Mouse (Mus musculus): ENCODE measurements around the gene Otud7b. TPM values are rescaled to one million over a fixed set of nuclear protein-coding genes. Genes with fewer than 3 reads are reported as not detected.

Otud7b gene
- polyA plus RNA-seq, 1 experiment from 2014 or later, result 13.9 TPM

- Histone ChIP-seq H3K9me3 (ENCODE audit: control insufficient read depth, low read depth, low read length) (no peaks in the 10 kb centered on the region), H3K4me2 (replicated peaks; ENCODE audit: low read depth, low read length) (no peak overlapping the region), H3K4me1 (ENCODE audit: control insufficient read depth, insufficient read depth, low read length) (no peaks in the 10 kb centered on the region), H3K27ac (ENCODE audit: low read length) (no peak overlapping the region), H3K36me3 (ENCODE audit: control insufficient read depth, insufficient read depth, low read length) (no peaks in the 10 kb centered on the region), H3K27me3 (ENCODE audit: control insufficient read depth, insufficient read depth, low read length) (no peaks in the 10 kb centered on the region), H3K9ac (replicated peaks; ENCODE audit: low read depth, low read length) (no peak overlapping the region), H3K4me3 (ENCODE audit: low read depth, low read length) (no peak overlapping the region)
- no peak for ATAC-seq (ENCODE audit: insufficient number of reproducible peaks, insufficient read depth, low FRiP score, low read depth)
- 72% methylated on average over 1 of the region's 1 CpGs for WGBS
Measured at GRCm38 (mm10) chr3:96081006-96081405, 23.3 kb upstream of the Otud7b start.

GRCm38 (mm10) chr3:96081650-96082049 is 22.7 kb upstream of the Otud7b start:
- Histone ChIP-seq H3K4me3 (ENCODE audit: low read depth, low read length) (no peak overlapping the region), H3K4me1 (ENCODE audit: control insufficient read depth, insufficient read depth, low read length) (no peaks in the 10 kb centered on the region), H3K36me3 (ENCODE audit: control insufficient read depth, insufficient read depth, low read length) (no peaks in the 10 kb centered on the region), H3K4me2 (replicated peaks; ENCODE audit: low read depth, low read length) (no peak overlapping the region), H3K9me3 (ENCODE audit: control insufficient read depth, low read depth, low read length) (no peaks in the 10 kb centered on the region), H3K9ac (replicated peaks; ENCODE audit: low read depth, low read length) (no peak overlapping the region), H3K27ac (ENCODE audit: low read length) (no peak overlapping the region), H3K27me3 (ENCODE audit: control insufficient read depth, insufficient read depth, low read length) (no peaks in the 10 kb centered on the region)
- no peak for ATAC-seq (ENCODE audit: insufficient number of reproducible peaks, insufficient read depth, low FRiP score, low read depth)
- 91% methylated on average over 4 of the region's 4 CpGs for WGBS

GRCm38 (mm10) chr3:96082100-96082499 is 22.2 kb upstream of the Otud7b start:
- ATAC-seq (ENCODE audit: insufficient number of reproducible peaks, insufficient read depth, low FRiP score, low read depth), result no peak
- Histone ChIP-seq H3K27ac (ENCODE audit: low read length) (no peak overlapping the region), H3K9me3 (ENCODE audit: control insufficient read depth, low read depth, low read length) (no peaks in the 10 kb centered on the region), H3K4me1 (ENCODE audit: control insufficient read depth, insufficient read depth, low read length) (no peaks in the 10 kb centered on the region), H3K9ac (replicated peaks; ENCODE audit: low read depth, low read length) (no peak overlapping the region), H3K36me3 (ENCODE audit: control insufficient read depth, insufficient read depth, low read length) (no peaks in the 10 kb centered on the region), H3K4me2 (replicated peaks; ENCODE audit: low read depth, low read length) (no peak overlapping the region), H3K27me3 (ENCODE audit: control insufficient read depth, insufficient read depth, low read length) (no peaks in the 10 kb centered on the region), H3K4me3 (ENCODE audit: low read depth, low read length) (no peak overlapping the region)
- 70% methylated on average over 2 of the region's 2 CpGs for WGBS

DNA sequence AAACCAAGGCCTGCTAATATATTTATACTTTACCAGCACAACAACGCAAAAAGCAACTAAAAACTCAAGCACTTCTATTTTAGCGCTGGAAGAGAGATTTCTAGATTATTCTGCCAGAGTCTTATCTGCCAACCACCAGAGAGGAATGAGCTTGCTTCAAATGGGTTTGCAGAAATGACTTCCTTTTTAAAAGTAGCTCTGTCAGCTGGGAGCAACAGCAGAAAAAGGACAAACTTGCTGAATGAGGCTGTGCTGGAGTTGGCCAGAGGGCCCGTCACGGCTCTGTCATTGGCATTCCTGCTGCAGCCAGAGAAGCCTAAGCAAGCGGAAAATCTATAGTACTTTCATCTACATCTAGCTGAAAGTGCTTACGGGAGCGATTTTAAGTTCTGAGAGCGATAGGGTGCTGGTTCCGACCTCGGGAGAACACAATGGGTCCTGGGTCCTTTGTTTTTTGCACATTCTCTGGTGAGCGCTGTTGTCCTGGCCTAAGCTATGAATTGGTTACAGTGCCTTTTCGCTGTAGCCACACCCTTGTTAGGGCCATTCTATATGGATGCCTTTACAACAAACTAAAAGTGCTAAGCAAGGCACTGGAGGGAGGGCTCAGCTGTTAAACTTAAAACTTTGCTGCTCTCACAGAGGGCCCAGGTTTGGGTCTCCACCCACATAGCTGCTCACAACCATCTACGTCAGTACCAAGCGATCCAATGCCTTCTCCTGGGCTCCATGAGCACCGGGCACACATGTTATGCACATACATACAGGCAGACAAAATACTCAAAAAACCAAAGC is 21.4 kb upstream of the Otud7b start:
- ATAC-seq (ENCODE audit: insufficient number of reproducible peaks, insufficient read depth, low FRiP score, low read depth), result no peak
- H3K9me3 ChIP-seq (ENCODE audit: control insufficient read depth, low read depth, low read length), result no peaks in the 10 kb centered on the region
- H3K36me3 ChIP-seq (ENCODE audit: control insufficient read depth, insufficient read depth, low read length), result no peaks in the 10 kb centered on the region
- 75% methylated on average over 15 of the region's 15 CpGs for WGBS
- H3K9ac ChIP-seq (replicated peaks; ENCODE audit: low read depth, low read length), result no peak overlapping the region
- H3K27ac ChIP-seq (ENCODE audit: low read length), result no peak overlapping the region
- no peaks in the 10 kb centered on the region for H3K4me1 ChIP-seq (ENCODE audit: control insufficient read depth, insufficient read depth, low read length)
- no peak overlapping the region for H3K4me3 ChIP-seq (ENCODE audit: low read depth, low read length)
- no peak overlapping the region for H3K4me2 ChIP-seq (replicated peaks; ENCODE audit: low read depth, low read length)
- no peaks in the 10 kb centered on the region for H3K27me3 ChIP-seq (ENCODE audit: control insufficient read depth, insufficient read depth, low read length)

DNA sequence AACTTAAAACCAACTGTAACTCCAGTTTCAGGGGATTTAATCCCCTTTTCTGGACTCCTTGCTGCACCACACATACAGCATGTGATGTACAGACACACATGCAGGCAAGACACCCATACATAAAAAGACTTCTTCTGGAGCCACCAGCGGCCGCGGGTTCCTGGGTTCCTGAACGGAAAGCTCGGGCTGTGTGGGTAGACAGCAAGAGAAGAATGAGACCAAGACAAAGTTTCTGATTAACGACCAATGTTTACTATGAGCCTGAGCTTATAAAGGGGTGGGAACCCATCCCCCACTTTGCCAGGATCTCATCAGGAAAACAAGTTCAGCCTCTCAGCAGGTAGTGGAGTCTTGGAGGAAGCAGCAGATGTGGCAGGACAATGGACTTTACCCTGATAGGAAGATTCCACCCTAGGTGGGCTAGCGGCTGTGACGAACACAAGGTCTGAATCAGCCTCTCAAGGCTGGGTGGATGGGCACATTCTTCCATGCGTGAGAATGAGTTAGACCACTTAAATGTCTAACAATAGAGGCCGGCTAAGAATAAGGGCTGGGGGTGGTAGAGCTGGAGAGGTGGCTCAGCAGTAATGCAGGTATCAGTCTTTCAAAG is 20.1 kb upstream of the Otud7b start:
- ATAC-seq (ENCODE audit: insufficient number of reproducible peaks, insufficient read depth, low FRiP score, low read depth), result no peak
- Histone ChIP-seq H3K9ac (replicated peaks; ENCODE audit: low read depth, low read length) (no peak overlapping the region), H3K4me3 (ENCODE audit: low read depth, low read length) (no peak overlapping the region), H3K27ac (ENCODE audit: low read length) (no peak overlapping the region), H3K4me1 (ENCODE audit: control insufficient read depth, insufficient read depth, low read length) (no peaks in the 10 kb centered on the region), H3K36me3 (ENCODE audit: control insufficient read depth, insufficient read depth, low read length) (no peaks in the 10 kb centered on the region), H3K4me2 (replicated peaks; ENCODE audit: low read depth, low read length) (no peak overlapping the region), H3K9me3 (ENCODE audit: control insufficient read depth, low read depth, low read length) (no peaks in the 10 kb centered on the region), H3K27me3 (ENCODE audit: control insufficient read depth, insufficient read depth, low read length) (no peaks in the 10 kb centered on the region)
- WGBS, result 76% methylated on average over 10 of the region's 10 CpGs

- no peaks in the 10 kb centered on the region for H3K36me3 ChIP-seq (ENCODE audit: control insufficient read depth, insufficient read depth, low read length)
- WGBS, result 60% methylated on average over 2 of the region's 2 CpGs
- H3K27me3 ChIP-seq (ENCODE audit: control insufficient read depth, insufficient read depth, low read length), result no peaks in the 10 kb centered on the region
- no peak for ATAC-seq (ENCODE audit: insufficient number of reproducible peaks, insufficient read depth, low FRiP score, low read depth)
- no peak overlapping the region for H3K9ac ChIP-seq (replicated peaks; ENCODE audit: low read depth, low read length)
- no peaks in the 10 kb centered on the region for H3K9me3 ChIP-seq (ENCODE audit: control insufficient read depth, low read depth, low read length)
- H3K27ac ChIP-seq (ENCODE audit: low read length), result no peak overlapping the region
- no peaks in the 10 kb centered on the region for H3K4me1 ChIP-seq (ENCODE audit: control insufficient read depth, insufficient read depth, low read length)
- no peak overlapping the region for H3K4me3 ChIP-seq (ENCODE audit: low read depth, low read length)
- no peak overlapping the region for H3K4me2 ChIP-seq (replicated peaks; ENCODE audit: low read depth, low read length)
Measured at GRCm38 (mm10) chr3:96087219-96087618, 17.1 kb upstream of the Otud7b start.

DNA sequence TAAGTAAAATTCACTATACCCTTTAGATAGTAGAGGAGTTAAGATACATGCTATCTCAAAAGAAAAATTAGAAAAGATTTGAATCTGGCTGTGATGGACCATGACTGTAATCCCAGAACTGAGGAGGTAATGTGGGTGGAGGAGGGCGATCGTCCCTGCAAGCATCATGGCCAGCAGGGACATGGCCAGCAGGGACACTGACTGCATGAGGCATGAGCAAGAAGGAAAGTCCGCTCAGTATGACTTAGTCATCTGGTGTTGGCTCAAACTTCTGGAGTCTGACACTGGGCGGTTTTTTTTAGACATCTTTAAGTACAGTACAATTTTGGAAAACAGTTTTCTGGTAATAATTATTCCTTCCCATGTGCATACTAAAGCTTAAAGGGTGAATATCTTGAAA is 16.5 kb upstream of the Otud7b start:
- ATAC-seq (ENCODE audit: insufficient number of reproducible peaks, insufficient read depth, low FRiP score, low read depth), result no peak
- H3K4me1 ChIP-seq (ENCODE audit: control insufficient read depth, insufficient read depth, low read length), result no peaks in the 10 kb centered on the region
- H3K9me3 ChIP-seq (ENCODE audit: control insufficient read depth, low read depth, low read length), result no peaks in the 10 kb centered on the region
- no peak overlapping the region for H3K9ac ChIP-seq (replicated peaks; ENCODE audit: low read depth, low read length)
- no peaks in the 10 kb centered on the region for H3K36me3 ChIP-seq (ENCODE audit: control insufficient read depth, insufficient read depth, low read length)
- no peak overlapping the region for H3K4me2 ChIP-seq (replicated peaks; ENCODE audit: low read depth, low read length)
- 87% methylated on average over 4 of the region's 4 CpGs for WGBS
- H3K27me3 ChIP-seq (ENCODE audit: control insufficient read depth, insufficient read depth, low read length), result no peaks in the 10 kb centered on the region
- H3K4me3 ChIP-seq (ENCODE audit: low read depth, low read length), result no peak overlapping the region
- H3K27ac ChIP-seq (ENCODE audit: low read length), result no peak overlapping the region

GRCm38 (mm10) chr3:96089882-96090489 is 14.3 kb upstream of the Otud7b start:
- no peaks in the 10 kb centered on the region for H3K27me3 ChIP-seq (ENCODE audit: control insufficient read depth, insufficient read depth, low read length)
- no peak overlapping the region for H3K4me3 ChIP-seq (ENCODE audit: low read depth, low read length)
- no peaks in the 10 kb centered on the region for H3K4me1 ChIP-seq (ENCODE audit: control insufficient read depth, insufficient read depth, low read length)
- no peak for ATAC-seq (ENCODE audit: insufficient number of reproducible peaks, insufficient read depth, low FRiP score, low read depth)
- no peak overlapping the region for H3K9ac ChIP-seq (replicated peaks; ENCODE audit: low read depth, low read length)
- WGBS, result 56% methylated on average over 2 of the region's 2 CpGs
- no peaks in the 10 kb centered on the region for H3K36me3 ChIP-seq (ENCODE audit: control insufficient read depth, insufficient read depth, low read length)
- no peak overlapping the region for H3K27ac ChIP-seq (ENCODE audit: low read length)
- no peaks in the 10 kb centered on the region for H3K9me3 ChIP-seq (ENCODE audit: control insufficient read depth, low read depth, low read length)
- H3K4me2 ChIP-seq (replicated peaks; ENCODE audit: low read depth, low read length), result no peak overlapping the region

All from stomach, embryonic 14.5 days (tissue).